Mouse (Mus musculus) brain, adult 2 months (tissue): Measurements from ENCODE around the gene Ubr3.

ENCODE experiments used
- DNase-seq: peaks from one replicate; pipeline ENCODE4 v3.0.0; 2011; ENCODE audit warnings: low read depth, low spot score

The Ubr3 gene

GRCm38 (mm10) chr2:69897039-69897617, at the start of gene Ubr3:
Gene Ubr3, plus strand, starts transcription at chr2:69897246.
- peak; percentile 98 for DNase-seq

DNA sequence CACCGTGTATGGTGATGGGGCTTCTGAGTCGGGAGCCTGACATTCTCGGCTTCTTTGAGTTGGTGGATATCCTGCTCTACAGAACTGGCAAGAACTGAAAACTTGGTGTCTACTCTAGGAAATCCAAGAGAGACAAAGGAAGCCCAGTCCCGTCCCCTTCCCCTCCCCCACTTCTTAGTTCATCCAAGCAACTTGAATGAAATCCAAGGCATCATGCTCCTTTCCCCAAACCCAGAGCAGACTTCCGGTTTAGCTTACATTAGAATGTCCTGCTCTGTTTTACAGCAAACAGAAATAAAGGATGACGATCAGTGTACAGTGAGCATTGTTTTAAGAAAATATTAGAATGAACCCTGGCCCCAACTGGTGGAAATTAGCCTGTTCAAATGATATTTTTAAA, 47.8 kb upstream of the Ubr3 start:
- DNase-seq = no peak

DNA sequence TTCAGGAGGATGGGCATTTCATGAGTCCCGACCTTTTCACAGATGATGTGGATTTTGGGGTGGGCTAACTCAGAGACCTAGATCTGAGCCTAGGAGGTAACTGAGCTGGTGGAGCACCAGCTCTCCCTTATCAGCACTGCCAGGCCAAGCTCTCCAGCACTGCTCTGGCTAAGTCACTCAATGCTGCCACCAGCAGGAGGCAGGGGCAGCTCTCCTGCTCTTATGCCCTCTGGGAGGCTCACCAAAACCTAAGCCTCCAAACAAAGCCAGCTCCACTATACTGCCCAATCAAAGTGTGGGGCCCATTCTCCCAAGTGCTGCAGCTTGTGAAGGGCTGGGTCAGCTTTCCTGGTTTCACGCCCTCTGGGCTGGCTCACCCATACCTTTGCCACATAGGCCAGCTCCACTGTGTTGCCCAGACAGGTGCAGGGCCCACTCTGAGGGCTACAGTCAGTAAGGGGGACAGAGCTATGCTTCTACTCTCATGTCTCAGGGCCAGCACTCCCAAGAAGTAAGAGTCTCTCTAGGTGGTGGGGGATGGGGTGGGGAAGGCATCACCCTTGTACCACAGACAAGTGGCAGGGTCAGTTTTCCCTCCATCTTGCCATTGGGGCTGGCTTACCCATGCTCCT, 45.5 kb upstream of the Ubr3 start:
- DNase-seq = no peak

DNA sequence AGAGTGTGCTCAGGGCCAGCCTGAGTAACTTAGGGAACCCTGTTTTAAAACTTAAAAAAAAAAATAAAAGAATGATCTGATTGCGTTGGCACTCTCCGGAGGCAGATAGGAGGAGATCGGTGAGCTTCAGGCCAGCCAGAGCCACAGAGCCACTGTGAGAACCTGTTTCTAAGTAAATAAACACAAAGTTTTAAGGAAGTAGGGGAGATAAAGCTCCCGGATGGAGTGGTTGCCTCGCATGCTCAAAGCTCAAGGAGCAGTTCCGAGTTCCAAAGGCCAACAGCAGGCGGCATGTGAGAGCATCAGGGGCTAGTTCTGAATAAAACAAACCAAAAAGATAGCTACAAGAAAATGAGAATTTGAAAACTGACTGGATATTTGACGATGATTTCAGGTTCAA, 40.7 kb upstream of the Ubr3 start:
- DNase-seq = no peak

GRCm38 (mm10) chr2:69857882-69858281, 39.2 kb upstream of the Ubr3 start:
- no peak for DNase-seq

- no peak for DNase-seq
These were observed 36.0 kb upstream of the Ubr3 start for GRCm38 (mm10) chr2:69860972-69861452.

DNA sequence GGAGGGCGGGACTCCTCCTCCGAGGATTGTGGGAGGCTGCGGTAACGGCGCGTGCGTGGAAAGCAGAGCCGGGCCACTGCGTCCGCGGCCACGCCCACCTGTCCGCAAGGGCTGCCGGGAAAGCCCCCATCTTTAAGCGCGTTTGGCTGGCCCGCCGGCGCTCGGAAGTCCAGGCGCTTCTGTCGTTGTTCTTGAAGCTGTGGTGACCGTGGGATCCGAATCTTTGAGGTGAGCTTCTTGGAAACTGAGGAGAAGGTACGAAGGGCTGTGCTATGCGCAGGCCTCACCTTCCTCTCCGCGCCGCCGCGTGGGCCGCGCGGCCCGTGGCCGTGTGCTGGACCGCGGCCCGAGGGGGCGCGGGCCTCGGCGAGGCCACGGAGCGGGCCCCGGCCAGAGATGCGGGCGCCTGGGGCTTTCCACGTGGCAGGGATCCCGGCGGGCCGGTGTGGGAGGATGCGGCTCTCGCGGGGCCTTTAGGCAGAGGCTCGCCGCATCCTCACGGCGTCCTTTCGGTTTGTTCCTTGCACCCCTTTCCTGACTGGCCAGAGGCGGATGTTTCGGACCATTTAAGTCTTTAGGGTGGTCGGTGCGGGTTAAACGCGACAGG, 35.5 kb upstream of the Ubr3 start, which contains the start of gene Ssb:
Ssb (plus strand) TSS at position 78 of the 607 bp plus-strand sequence.
- peak; percentile 97 for DNase-seq

GRCm38 (mm10) chr2:69862117-69862657, 34.9 kb upstream of the Ubr3 start:
- no peak for DNase-seq

DNA sequence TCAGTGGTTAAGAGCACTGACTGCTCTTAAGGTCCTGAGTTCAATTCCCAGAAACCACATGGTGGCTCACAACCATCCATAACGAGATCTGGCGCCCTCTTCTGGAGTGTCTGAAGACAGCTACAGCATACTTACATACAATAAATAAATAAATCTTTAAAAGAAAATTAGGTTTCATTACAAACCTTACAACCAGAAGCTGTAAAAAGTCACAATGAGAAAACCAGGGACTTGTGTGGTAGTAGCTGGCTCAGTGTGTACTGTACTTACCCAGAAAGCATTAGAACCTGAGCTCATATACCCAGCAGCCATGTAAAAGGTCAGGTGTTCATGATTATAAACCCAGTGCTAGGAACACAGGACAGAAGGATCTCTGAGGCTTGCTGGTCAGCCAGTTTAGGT, 13.1 kb upstream of the Ubr3 start:
- DNase-seq = no peak

DNA sequence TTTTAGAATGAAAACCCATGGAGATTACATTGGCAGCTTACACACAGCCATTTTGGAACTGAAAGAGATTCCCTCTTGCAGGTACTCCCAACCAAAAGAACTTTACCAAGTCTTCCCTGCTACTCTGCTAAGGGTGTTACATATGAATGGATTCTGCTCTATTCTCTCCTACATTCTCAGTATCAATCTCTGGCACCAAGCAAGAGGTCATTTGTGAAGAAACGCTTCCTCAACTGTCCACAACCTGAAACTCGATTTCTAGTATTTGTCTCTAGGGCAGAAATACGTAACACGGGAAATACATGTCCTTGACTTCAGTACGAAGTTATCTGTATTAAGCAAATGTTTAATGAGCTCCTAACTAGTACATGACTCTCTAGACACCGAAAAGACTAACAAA, 12.5 kb upstream of the Ubr3 start:
- no peak for DNase-seq

DNA sequence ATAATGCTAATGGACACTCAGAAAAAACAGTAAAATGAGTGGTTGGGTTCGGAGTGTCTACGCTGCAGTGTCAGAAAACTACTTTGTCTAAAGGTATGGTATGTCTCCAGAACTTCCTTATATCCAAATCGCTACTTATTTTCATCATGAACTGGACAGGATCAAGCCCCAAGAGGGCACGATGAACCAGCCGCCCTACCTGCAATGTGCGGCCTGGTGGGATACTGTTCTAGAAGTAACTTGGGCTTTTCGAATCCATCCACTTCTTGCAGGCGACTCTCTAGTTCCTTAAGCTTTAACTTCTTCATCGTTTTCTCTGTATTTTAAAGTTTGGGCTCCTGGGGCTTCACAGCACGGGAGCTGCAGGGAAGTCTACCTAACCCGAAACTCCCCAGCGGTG, 12.0 kb upstream of the Ubr3 start:
- no peak for DNase-seq

DNA sequence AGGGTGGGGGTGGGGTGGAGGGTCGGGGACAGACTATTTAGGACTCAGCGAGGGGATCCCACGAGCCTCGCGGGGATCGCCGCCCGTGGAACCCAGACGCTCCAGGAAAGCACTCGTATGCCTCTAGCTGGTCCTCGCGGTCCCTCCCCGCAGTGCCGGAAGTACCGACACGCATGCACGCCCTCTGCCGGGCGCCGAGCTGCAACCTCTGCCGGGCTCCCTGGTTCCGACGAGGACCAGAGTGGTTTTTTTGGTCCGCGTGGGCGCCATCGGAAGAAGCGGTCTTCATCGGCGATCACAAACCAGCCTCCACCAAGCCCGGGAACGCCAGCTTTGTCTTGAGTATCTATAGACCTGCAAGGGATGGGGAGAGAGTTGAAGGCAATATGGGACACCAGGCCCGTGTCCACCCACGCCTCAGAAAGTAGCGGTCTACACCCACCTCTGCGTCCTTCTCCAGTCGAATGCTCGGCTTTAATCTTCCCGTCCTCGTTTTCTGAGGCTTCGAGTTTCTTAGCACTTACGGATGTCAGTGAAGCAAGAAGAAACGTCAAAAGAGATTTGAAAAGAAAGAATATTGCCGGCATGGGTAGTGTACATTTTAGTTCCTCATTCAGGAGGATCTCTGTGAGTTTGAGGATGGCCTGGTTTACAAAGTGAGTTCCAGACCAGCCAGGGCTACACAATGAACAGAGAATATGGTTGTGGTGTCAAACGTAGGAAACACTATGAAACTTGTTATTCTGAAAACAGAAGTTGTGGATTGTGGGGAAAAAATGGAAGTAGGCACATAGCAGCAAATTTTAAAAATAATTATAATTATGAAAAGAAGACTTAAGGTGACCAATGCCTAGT, 11.4 kb upstream of the Ubr3 start, which contains the start of gene Mettl5:
Mettl5 (minus strand) TSS at position 165 of the 855 bp plus-strand sequence.
- DNase-seq = peak; percentile 95

- DNase-seq = no peak
These were observed 8.1 kb upstream of the Ubr3 start for GRCm38 (mm10) chr2:69888957-69889356.

- DNase-seq = no peak
These were observed 6.2 kb upstream of the Ubr3 start for GRCm38 (mm10) chr2:69890843-69891242.

- DNase-seq = no peak
These were observed 3.9 kb upstream of the Ubr3 start for GRCm38 (mm10) chr2:69893145-69893544.

GRCm38 (mm10) chr2:69893891-69894290, 3.2 kb upstream of the Ubr3 start:
- no peak for DNase-seq

- no peak for DNase-seq
These were observed 1.4 kb upstream of the Ubr3 start for GRCm38 (mm10) chr2:69895502-69896223.

- DNase-seq = no peak
These were observed 843 bp upstream of the Ubr3 start for GRCm38 (mm10) chr2:69896224-69896581.

DNA sequence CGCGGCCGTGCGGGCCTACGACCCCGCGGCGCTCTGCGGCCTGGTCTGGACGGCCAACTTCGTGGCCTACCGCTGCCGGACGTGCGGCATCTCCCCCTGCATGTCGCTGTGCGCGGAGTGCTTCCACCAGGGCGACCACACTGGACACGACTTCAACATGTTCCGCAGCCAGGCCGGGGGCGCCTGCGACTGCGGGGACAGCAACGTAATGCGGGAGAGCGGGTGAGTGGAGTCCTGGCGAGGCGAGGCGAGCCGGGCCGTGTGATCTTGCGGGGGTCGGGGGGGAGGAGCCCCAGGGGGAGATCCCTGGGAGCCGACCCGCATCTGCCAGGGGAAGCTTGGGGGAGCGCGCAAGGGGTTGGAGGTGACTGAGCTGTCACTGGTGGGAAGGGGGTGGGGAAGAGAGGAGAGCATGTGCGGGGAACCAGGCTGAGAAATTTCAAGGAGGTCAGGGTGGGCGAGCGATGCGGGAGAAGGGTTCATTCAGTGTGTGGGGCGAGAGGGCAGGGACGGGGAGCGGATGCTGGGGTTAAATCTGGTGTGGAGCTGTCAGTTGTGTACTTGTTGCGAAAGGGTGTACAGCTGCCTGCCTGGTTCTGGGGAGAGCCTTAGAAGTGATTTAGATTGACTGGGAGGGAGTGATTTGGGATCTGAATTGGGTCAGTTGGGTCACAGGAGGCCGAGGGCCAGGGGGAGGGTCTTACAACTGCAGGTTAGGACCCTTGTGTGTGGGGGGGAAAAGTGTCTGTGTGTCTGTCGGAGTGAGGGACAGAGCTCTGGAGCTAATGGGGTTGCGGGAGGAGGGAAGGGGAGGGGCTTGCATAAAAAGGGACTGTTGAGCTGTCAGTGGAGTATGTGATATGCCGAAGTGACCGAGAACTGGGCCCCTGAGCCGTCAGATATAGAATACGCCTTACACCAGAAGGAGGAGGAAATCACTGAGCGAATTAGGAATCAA, 851 bp downstream of the Ubr3 start:
- DNase-seq = peak; percentile 78

GRCm38 (mm10) chr2:69903541-69903940, 6.5 kb downstream of the Ubr3 start:
- DNase-seq = no peak
